Mouse (Mus musculus) small intestine, adult 2 months (tissue): ENCODE data around the gene Alkbh2. TPM values are rescaled to one million over a fixed set of nuclear protein-coding genes. Genes with fewer than 3 reads are reported as not detected.

Experiments used
- H3K27ac ChIP-seq: fragments of 200-500 bp; 2 replicates; pipeline ENCODE4 v1.5.1; 2012; ENCODE audit warnings: low read depth, low read length, control low read depth, inconsistent platforms; ENCODE audit not compliant: insufficient read depth
- H3K27me3 ChIP-seq: fragments of 200-500 bp; 2 replicates; pipeline ENCODE4 v1.6.1; 2012; ENCODE audit warnings: mild to moderate bottlenecking, moderate library complexity, low read length, inconsistent platforms; ENCODE audit not compliant: control insufficient read depth, insufficient read depth
- H3K36me3 ChIP-seq: fragments of 200-500 bp; 2 replicates; pipeline ENCODE4 v1.6.1; 2012; ENCODE audit warnings: mild to moderate bottlenecking, low read length, control low read depth, inconsistent platforms; ENCODE audit not compliant: control insufficient read depth, insufficient read depth
- H3K4me1 ChIP-seq: fragments of 200-500 bp; 2 replicates; pipeline ENCODE4 v1.6.1; 2012; ENCODE audit warnings: low read length, inconsistent platforms, mixed read lengths; ENCODE audit not compliant: control insufficient read depth, insufficient read depth, insufficient read length
- H3K4me3 ChIP-seq: fragments of 200-500 bp; 2 replicates; pipeline ENCODE4 v1.5.1; 2012; ENCODE audit warnings: low read depth, mild to moderate bottlenecking, control low read depth, inconsistent platforms, low read length, moderate library complexity
- CTCF ChIP-seq: fragments of 200-500 bp; IDR thresholded peaks from 2 replicates; pipeline ENCODE4 v1.5.1; 2012; ENCODE audit warnings: low read depth, mild to moderate bottlenecking, control low read depth, inconsistent platforms, low read length, moderate library complexity, mixed read lengths; ENCODE audit not compliant: insufficient replicate concordance, insufficient read length; ENCODE audit errors: extremely low read depth
- POLR2A ChIP-seq: fragments of 200-500 bp; IDR thresholded peaks from 2 replicates; pipeline ENCODE4 v1.6.1; 2012; ENCODE audit warnings: low read depth, mild to moderate bottlenecking, control low read depth, inconsistent platforms, low read length, moderate library complexity
- WGBS: fragments of 180-500 bp; shearing (Covaris S2); methylation state at CpG from one replicate; pipeline ENCODE4 v1.1.7; 2018; 5-methylcytosine and 5-hydroxymethylcytosine counted together
- polyA plus RNA-seq: library from polyadenylated mRNA; depleted of rRNA; stranded (reverse); fragments of >200 nt; gene quantifications from 2 replicates; pipeline ENCODE4 v1.2.3, GENCODE M21; 2012

The Alkbh2 gene
- polyA plus RNA-seq, 1 experiment, result 6.6 TPM

DNA sequence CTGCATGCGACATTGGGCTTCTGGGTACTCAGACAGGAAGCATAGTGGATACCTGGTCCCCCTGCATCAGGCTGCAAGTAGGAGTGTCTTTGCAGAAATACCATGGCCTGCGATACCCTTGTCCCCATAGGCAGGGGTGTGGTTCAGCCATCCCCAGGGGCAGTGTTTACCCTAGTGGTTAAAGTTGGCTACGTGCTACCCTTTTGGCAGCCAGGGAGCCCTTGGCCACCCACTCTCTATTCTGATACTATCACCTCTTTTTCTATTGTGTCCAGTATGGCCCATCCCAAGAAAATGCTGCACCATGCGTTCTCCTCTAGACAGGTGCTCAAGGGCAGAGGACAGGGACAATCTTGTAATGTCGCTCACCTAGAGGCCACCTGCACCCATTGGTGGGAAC, 26.7 kb upstream of the Alkbh2 start:
- no peaks in the 10 kb centered on the region for H3K4me1 ChIP-seq
- H3K4me3 ChIP-seq, result no peak overlapping the region
- H3K36me3 ChIP-seq, result no peaks in the 10 kb centered on the region
- 57% methylated on average over 5 of the region's 5 CpGs for WGBS
- H3K27ac ChIP-seq, result no peak overlapping the region
- TF ChIP-seq CTCF (no peak), POLR2A (no peak)
- H3K27me3 ChIP-seq, result no peaks in the 10 kb centered on the region

DNA sequence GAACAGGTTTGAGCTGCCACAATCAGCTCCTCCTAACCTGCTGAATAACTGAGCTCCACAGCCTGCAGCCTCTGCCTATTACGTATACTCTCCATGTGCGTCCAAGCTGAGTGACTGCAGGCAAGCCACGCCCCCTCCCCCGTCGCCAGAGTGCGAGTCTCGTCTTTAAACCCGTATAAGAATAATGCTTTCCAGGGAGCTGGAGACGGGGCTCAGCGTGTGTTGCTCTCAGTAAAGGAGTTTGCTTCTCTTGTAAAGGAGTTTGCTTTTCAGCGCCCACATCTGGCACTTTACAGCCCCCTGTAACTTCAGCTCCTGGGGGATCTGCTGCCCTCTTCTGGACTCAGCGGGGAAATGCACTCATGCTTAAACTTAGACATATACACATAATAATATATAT, 25.5 kb upstream of the Alkbh2 start:
- no peak for TF ChIP-seq POLR2A
- TF ChIP-seq CTCF, result peak; percentile 68; the same call in 1 of the 2 replicates
- Histone ChIP-seq H3K36me3 (no peaks in the 10 kb centered on the region), H3K27me3 (no peaks in the 10 kb centered on the region), H3K4me3 (peak overlapping the region; percentile 42), H3K27ac (no peak overlapping the region), H3K4me1 (no peaks in the 10 kb centered on the region)
- WGBS, result 11% methylated on average over 12 of the region's 12 CpGs

DNA sequence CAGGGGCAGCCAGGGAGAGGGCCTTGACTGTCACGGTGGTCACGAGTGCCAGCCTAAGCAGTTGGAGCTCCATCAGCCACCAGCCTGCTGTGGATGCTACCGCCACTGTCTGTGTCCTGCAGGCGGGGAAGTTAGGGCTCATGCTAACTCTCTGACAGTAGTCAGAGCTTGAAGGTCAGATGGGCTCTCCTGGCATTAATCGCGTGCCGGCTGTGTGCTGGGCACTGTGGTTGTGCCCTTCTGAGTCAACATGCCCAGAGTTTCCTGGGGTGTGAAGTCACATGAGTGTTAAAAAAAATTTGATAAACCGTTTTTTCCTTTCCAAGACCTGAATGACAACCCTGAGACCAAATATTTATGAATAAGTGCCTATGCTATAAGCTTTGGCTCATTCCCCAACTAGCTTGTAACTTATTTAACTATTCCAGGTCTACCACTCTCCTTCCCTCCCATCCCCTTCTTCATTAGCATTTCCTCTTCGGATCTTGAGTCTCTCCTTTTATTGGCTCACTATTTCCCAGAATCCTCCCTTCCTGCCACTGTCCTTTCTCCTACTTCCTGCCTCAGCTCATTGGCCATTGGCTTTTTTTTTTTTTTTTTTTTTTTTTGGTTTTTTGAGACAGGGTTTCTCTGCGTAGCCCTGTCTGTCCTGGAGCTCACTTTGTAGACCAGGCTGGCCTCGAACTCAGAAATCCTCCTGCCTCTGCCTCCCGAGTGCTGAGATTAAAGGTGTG, 24.5 kb upstream of the Alkbh2 start:
- WGBS, result 80% methylated on average over 12 of the region's 12 CpGs
- TF ChIP-seq CTCF, result no peak
- no peak for TF ChIP-seq POLR2A

DNA sequence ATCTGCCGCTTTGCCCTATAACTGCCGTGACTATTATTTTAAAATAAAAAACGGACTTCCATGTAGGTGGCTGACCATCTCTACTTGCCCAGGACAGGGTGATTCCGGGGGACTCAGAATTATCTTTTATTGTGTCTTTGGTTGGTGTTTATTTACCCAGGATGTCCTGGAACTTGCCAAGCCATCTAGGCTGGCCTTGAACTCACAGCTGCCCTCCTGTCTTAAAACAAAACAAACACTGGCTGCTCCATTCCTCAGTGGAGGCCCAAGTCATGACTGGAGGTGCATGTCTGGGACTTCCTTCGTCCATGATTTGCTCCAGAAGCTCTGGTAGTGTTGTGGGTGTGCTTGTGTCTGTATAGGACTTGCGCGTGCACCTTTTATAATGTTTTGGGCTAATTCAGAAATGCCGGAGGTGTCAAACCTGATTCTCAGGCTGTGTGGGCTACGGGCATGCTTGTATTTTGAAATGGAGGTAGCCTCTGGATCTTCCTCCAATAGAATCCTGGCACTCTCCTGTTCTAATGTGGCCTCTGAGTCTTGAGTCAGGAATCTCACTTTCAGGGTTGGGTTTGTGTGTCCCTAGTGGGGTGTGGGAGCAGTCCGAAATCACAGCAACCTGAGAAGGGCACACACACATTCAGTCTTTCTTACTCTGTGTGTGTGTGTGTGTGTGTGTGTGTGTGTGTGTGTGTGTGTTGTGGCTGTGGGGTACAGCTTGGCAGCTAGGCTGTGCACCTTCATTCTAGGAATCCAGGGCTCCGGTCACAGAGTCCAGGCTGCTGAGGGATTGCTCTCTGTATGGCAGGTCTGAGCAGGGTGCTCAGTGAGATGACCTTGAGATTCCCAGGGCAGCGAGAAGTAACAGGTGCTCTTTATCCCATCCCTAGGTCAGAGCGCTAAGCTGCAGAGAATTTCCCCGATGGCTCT, 19.3 kb upstream of the Alkbh2 start:
- no peak for TF ChIP-seq CTCF
- no peak for TF ChIP-seq POLR2A
- Histone ChIP-seq H3K4me3 (no peak overlapping the region), H3K4me1 (peaks cover 23% of the 10 kb centered on the region), H3K27me3 (no peaks in the 10 kb centered on the region), H3K27ac (no peak overlapping the region), H3K36me3 (no peaks in the 10 kb centered on the region)
- WGBS, result 83% methylated on average over 14 of the region's 14 CpGs

More for the DNA sequence above, 24.5 kb upstream of the Alkbh2 start:
- Histone ChIP-seq H3K4me3 (no peak overlapping the region), H3K27ac (no peak overlapping the region), H3K4me1 (no peaks in the 10 kb centered on the region), H3K27me3 (no peaks in the 10 kb centered on the region), H3K36me3 (no peaks in the 10 kb centered on the region)

DNA sequence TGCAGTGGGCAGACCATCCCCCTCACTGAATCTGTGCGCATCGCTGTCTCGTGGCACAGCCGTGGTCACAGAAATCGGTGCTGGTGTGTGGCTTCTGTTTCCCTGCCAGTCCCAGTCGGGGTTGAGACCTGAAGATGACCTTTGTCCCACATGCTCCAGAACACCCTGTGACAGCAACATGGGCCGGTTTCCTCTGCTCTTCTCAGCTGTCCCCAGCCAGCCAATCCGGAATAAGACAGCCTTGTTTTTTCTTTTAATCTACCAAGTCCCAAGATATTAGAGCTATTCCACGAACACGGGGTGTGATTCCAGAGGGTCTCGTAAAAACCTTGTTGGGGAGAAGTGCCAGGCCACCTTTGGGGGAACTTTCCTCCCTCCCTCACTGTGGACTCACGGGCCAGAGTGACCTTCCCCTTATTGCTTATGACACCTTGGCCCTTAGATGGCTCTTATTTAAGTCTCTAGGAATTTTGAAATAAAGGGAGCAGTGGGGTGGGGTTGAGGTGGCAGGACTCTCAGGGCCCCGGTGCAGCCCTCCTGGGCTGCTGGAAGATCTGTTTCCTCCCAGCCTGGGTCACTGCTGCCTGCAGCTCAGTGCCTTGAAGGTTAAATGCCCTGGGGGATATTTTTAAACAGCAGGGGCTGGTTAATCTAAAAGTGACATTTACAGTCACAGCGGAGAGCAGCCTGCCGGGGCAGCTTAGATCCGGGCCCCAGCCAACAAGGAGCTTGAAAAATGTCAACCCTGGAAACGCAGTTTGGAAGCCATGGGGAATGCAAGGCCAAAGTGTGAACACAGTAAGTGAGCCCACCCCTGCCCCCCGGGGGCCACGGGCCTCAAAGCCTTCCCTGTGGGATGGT, 18.2 kb upstream of the Alkbh2 start, which contains the start of gene Acacb:
TSS of gene Acacb (plus strand) at position 508 of the 861 bp plus-strand sequence.
- H3K27me3 ChIP-seq, result no peaks in the 10 kb centered on the region
- no peaks in the 10 kb centered on the region for H3K36me3 ChIP-seq
- WGBS, result 24% methylated on average over 19 of the region's 19 CpGs
- H3K4me3 ChIP-seq, result no peak within 1 kb of the TSS
- H3K4me1 ChIP-seq, result peaks cover 23% of the 10 kb centered on the region
- no peak for TF ChIP-seq POLR2A
- TF ChIP-seq CTCF, result no peak
- 0 out of 2 replicates have a peak within 1 kb of the TSS, but pooled peaks have one; percentile 19 for H3K27ac ChIP-seq

DNA sequence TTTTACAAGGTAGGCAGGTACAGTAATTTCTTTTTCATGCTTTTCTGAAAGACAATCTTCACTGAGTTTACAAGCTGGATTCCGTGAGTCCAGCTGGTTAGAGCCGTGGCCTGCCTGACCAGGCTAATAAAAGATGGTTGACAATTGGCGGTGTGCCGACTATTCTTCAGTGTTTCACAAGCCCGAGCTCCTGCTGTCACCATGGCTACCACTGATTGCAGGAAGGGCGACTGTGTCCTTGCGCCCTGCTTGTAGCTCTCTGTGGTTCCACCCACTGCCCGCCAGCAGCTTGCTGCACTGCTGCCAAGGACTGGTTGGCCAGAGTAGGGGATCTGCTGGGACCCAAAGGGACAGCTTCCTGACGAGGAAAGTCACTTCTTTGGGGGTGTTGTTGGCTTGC, 11.2 kb upstream of the Alkbh2 start:
- H3K4me1 ChIP-seq, result peaks cover 31% of the 10 kb centered on the region
- no peak overlapping the region; the same call in 1 of the 2 replicates for H3K4me3 ChIP-seq
- H3K27me3 ChIP-seq, result no peaks in the 10 kb centered on the region
- 14% methylated on average over 9 of the region's 9 CpGs for WGBS
- H3K36me3 ChIP-seq, result peaks cover 3% of the 10 kb centered on the region; the same call in 1 of the 2 replicates
- peak overlapping the region; percentile 95 for H3K27ac ChIP-seq
- TF ChIP-seq CTCF (no peak), POLR2A (no peak)
